Mouse (Mus musculus): Measurements from ENCODE around the gene Snrk.

Snrk gene

GRCm38 (mm10) chr9:122117112-122117616, at the start of gene Snrk:
Snrk (plus strand) TSS chr9:122117266.
- DNase-seq (ENCODE audit: low read depth), result peak; percentile 49

GRCm38 (mm10) chr9:122067654-122068053, 49.4 kb upstream of the Snrk start:
- no peak for DNase-seq (ENCODE audit: low read depth)

GRCm38 (mm10) chr9:122069560-122070174, 47.4 kb upstream of the Snrk start:
- no peak for DNase-seq (ENCODE audit: low read depth)

- no peak for DNase-seq (ENCODE audit: low read depth)
Measured at GRCm38 (mm10) chr9:122073980-122074379, 43.1 kb upstream of the Snrk start.

GRCm38 (mm10) chr9:122074575-122074974, 42.5 kb upstream of the Snrk start:
- no peak for DNase-seq (ENCODE audit: low read depth)

- no peak for DNase-seq (ENCODE audit: low read depth)
Measured at GRCm38 (mm10) chr9:122078456-122078855, 38.6 kb upstream of the Snrk start.

GRCm38 (mm10) chr9:122083698-122084097, 33.4 kb upstream of the Snrk start:
- DNase-seq (ENCODE audit: low read depth), result no peak

- no peak for DNase-seq (ENCODE audit: low read depth)
Measured at GRCm38 (mm10) chr9:122084175-122084574, 32.9 kb upstream of the Snrk start.

GRCm38 (mm10) chr9:122084636-122085035, 32.4 kb upstream of the Snrk start:
- no peak for DNase-seq (ENCODE audit: low read depth)

- DNase-seq (ENCODE audit: low read depth), result no peak
Measured at GRCm38 (mm10) chr9:122085055-122085454, 32.0 kb upstream of the Snrk start.

GRCm38 (mm10) chr9:122085550-122086205, 31.4 kb upstream of the Snrk start:
- DNase-seq (ENCODE audit: low read depth), result no peak

GRCm38 (mm10) chr9:122087086-122087485, 30.0 kb upstream of the Snrk start:
- no peak for DNase-seq (ENCODE audit: low read depth)

- DNase-seq (ENCODE audit: low read depth), result no peak
Measured at GRCm38 (mm10) chr9:122091171-122091570, 25.9 kb upstream of the Snrk start.

GRCm38 (mm10) chr9:122091782-122092228, 25.3 kb upstream of the Snrk start:
- DNase-seq (ENCODE audit: low read depth), result no peak

- DNase-seq (ENCODE audit: low read depth), result no peak
Measured at GRCm38 (mm10) chr9:122094171-122094570, 22.9 kb upstream of the Snrk start.

- no peak for DNase-seq (ENCODE audit: low read depth)
Measured at GRCm38 (mm10) chr9:122096822-122097511, 20.1 kb upstream of the Snrk start.

GRCm38 (mm10) chr9:122097535-122097934, 19.5 kb upstream of the Snrk start:
- DNase-seq (ENCODE audit: low read depth), result no peak

GRCm38 (mm10) chr9:122100584-122101127, 16.4 kb upstream of the Snrk start:
- no peak for DNase-seq (ENCODE audit: low read depth)

GRCm38 (mm10) chr9:122101196-122101595, 15.9 kb upstream of the Snrk start:
- no peak for DNase-seq (ENCODE audit: low read depth)

GRCm38 (mm10) chr9:122103550-122104284, 13.3 kb upstream of the Snrk start:
- peak; percentile 58 for DNase-seq (ENCODE audit: low read depth)

GRCm38 (mm10) chr9:122104285-122104829, 12.7 kb upstream of the Snrk start:
- no peak for DNase-seq (ENCODE audit: low read depth)

Data from c-Kit-positive CD71-positive TER-119-negative erythroid progenitor cells, embryonic 14.5 days (primary cell).